ENCODE assay signal across 9 mouse cellular contexts in the genomic region with DNA sequence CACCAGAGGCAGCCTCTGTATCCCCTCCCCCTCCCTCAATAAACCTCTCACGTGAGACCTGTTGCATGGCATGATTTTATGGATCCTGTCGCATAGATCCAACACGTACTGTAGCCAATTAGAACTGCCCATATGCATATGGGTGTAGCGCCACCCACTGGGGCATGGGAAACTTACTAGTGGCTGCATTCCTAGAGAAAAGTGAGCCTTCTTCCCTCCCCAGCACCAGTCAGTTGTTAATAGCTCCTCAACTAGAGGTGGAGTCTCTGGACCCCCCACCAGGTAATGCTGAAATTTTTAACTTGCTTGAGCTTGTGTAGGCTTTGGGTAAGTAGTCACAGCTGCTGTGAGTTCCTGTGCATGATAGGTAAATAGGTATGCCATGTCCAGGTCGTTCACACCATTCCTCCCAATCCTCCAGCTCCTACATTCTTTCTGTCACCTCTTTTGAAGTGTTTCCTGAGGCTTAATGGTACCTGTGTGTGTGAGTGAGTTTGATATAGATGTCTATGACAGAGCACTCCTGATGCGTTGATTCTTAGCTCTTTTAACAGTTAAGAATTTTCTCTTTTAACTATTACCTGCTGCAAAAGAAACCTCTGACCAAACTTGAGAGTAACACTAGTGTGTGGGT.
DNase-seq lines count a peak whose midpoint lies in the region; ATAC-seq lines count a peak whose summit lies in the region.
"Had no signal": no experiment of that assay in that cellular context is flagged by ENCODE, and none has a peak within 500 bp of the region (broad histone marks: within the 10 kb centered on the region; RNA-seq: fewer than 3 reads in every experiment).

No protein-coding gene starts in this region.

- no peak overlapping the region for H3K4me3 ChIP-seq in forebrain, embryonic 13.5 days
- H3K4me3 ChIP-seq in forebrain, embryonic 15.5 days: no peak overlapping the region
- no peak overlapping the region for H3K4me3 ChIP-seq in lung, embryonic 16.5 days (ENCODE audit: low read length)
- H3K4me3 ChIP-seq in limb, embryonic 12.5 days (replicated peaks): no peak overlapping the region

- no peaks in the 10 kb centered on the region for H3K4me1 ChIP-seq in forebrain, embryonic 13.5 days
- H3K4me1 ChIP-seq in forebrain, embryonic 15.5 days: no peaks in the 10 kb centered on the region
- H3K4me1 ChIP-seq in lung, embryonic 16.5 days (replicated peaks; ENCODE audit: control insufficient read depth, insufficient read depth, low read length): no peaks in the 10 kb centered on the region
- peaks cover 21% of the 10 kb centered on the region for H3K4me1 ChIP-seq in limb, embryonic 12.5 days (replicated peaks)

- H3K9me3 ChIP-seq in forebrain, embryonic 13.5 days (replicated peaks): no peaks in the 10 kb centered on the region
- no peaks in the 10 kb centered on the region for H3K9me3 ChIP-seq in forebrain, embryonic 15.5 days
- H3K9me3 ChIP-seq in lung, embryonic 16.5 days (ENCODE audit: control insufficient read depth, low read length): no peaks in the 10 kb centered on the region
- H3K9me3 ChIP-seq in limb, embryonic 12.5 days: no peaks in the 10 kb centered on the region

- no peak for DNase-seq in lung, postnatal 25 days (ENCODE audit: low spot score)
- peak; percentile 26 to 45 for DNase-seq in adrenal gland, postnatal 36 days
- no peak for DNase-seq in thymus, postnatal 4 days
- DNase-seq in ovary, postnatal 14 days (ENCODE audit: low spot score): no peak

- no peak overlapping the region for H3K27ac ChIP-seq in forebrain, embryonic 13.5 days
- H3K27ac ChIP-seq in forebrain, embryonic 15.5 days (replicated peaks): no peak overlapping the region
- H3K27ac ChIP-seq in lung, embryonic 16.5 days (ENCODE audit: low read length): peak overlapping the region; percentile 38; the same call in 1 of the 2 replicates
- peak overlapping the region; percentile 62 for H3K27ac ChIP-seq in limb, embryonic 12.5 days

- ATAC-seq in forebrain, embryonic 13.5 days: 0 out of 2 replicates have a peak, but pooled peaks have one; percentile 13
- ATAC-seq in forebrain, embryonic 15.5 days (replicated peaks): no peak
- ATAC-seq in lung, embryonic 16.5 days (ENCODE audit: low read depth): peak; percentile 64; the same call in 1 of the 2 replicates
- peak; percentile 79 for ATAC-seq in limb, embryonic 12.5 days (ENCODE audit: insufficient number of reproducible peaks, insufficient read depth, low FRiP score, low TSS enrichment, low read depth)
- ATAC-seq: CD4-positive, CD25-positive, alpha-beta regulatory T cell, adult 4 months had no signal

- 31% methylated on average over 6 of the region's 6 CpGs for WGBS in forebrain, embryonic 13.5 days
- 40% methylated on average over 6 of the region's 6 CpGs for WGBS in forebrain, embryonic 15.5 days
- 14% methylated on average over 6 of the region's 6 CpGs for WGBS in lung, embryonic 16.5 days
- 8% methylated on average over 6 of the region's 6 CpGs for WGBS in limb, embryonic 12.5 days

- H3K9ac ChIP-seq in forebrain, embryonic 13.5 days: no peak overlapping the region
- H3K9ac ChIP-seq in forebrain, embryonic 15.5 days (replicated peaks): no peak overlapping the region
- no peak overlapping the region for H3K9ac ChIP-seq in lung, embryonic 16.5 days (ENCODE audit: low read length)
- no peak overlapping the region for H3K9ac ChIP-seq in limb, embryonic 12.5 days (replicated peaks)

- no peaks in the 10 kb centered on the region for H3K27me3 ChIP-seq in forebrain, embryonic 13.5 days
- no peaks in the 10 kb centered on the region for H3K27me3 ChIP-seq in forebrain, embryonic 15.5 days
- H3K27me3 ChIP-seq in lung, embryonic 16.5 days (ENCODE audit: control insufficient read depth, insufficient read depth, low read depth, low read length): no peaks in the 10 kb centered on the region
- H3K27me3 ChIP-seq in limb, embryonic 12.5 days: no peaks in the 10 kb centered on the region

- H3K4me2 ChIP-seq in forebrain, embryonic 13.5 days: no peak overlapping the region
- no peak overlapping the region for H3K4me2 ChIP-seq in forebrain, embryonic 15.5 days (replicated peaks)
- H3K4me2 ChIP-seq in lung, embryonic 16.5 days (ENCODE audit: low read depth, low read length): no peak overlapping the region
- peak overlapping the region; percentile 23 for H3K4me2 ChIP-seq in limb, embryonic 12.5 days

- H3K36me3 ChIP-seq in forebrain, embryonic 13.5 days (ENCODE audit: poor library complexity, severe bottlenecking): no peaks in the 10 kb centered on the region
- H3K36me3 ChIP-seq in forebrain, embryonic 15.5 days: no peaks in the 10 kb centered on the region
- H3K36me3 ChIP-seq in lung, embryonic 16.5 days (ENCODE audit: control insufficient read depth, insufficient read depth, low read length): no peaks in the 10 kb centered on the region
- H3K36me3 ChIP-seq in limb, embryonic 12.5 days: no peaks in the 10 kb centered on the region

Comparison
In these comparisons a context has a peak if more than half of its experiments do, and no peak if none do; other contexts are left out.
1. H3K27ac ChIP-seq: peak in lung, embryonic 16.5 days (single experiment) and limb, embryonic 12.5 days (single experiment); none in forebrain, embryonic 13.5 days (single experiment) and forebrain, embryonic 15.5 days (single experiment).
2. DNase-seq: peak in adrenal gland, postnatal 36 days (2 of 2); none in lung, postnatal 25 days (single experiment), thymus, postnatal 4 days (single experiment) and ovary, postnatal 14 days (single experiment).